Mouse (Mus musculus) forebrain, postnatal 0 days (tissue): Measurements from ENCODE around the gene Uck2. TPM values are rescaled to one million over a fixed set of nuclear protein-coding genes. Genes with fewer than 3 reads are reported as not detected.
A peak's percentile ranks its signal among the peaks of the same experiment; 100 is the strongest.

Experiments
- ATAC-seq: fragments of 200-750 bp; cut with Nextera tagmentation; 2 replicates; pipeline ENCODE4 v1.8.0; 2017; ENCODE audit warnings: mild to moderate bottlenecking, moderate library complexity
- DNase-seq: peaks from one replicate; pipeline ENCODE4 v3.0.0-alpha.2; 2015
- H3K27ac ChIP-seq: fragments of 300-500 bp; sonication (generic); 2 replicates; pipeline ENCODE4 v1.5.1; 2014; ENCODE audit warnings: low read depth, mild to moderate bottlenecking, antibody characterized with exemption, low read length, moderate library complexity, mixed read lengths
- H3K27me3 ChIP-seq: fragments of 300-500 bp; sonication (generic); 2 replicates; pipeline ENCODE4 v1.6.1; 2014; ENCODE audit warnings: mild to moderate bottlenecking, low read length, mixed read lengths; ENCODE audit not compliant: insufficient read depth
- H3K36me3 ChIP-seq: fragments of 300-500 bp; sonication (generic); 2 replicates; pipeline ENCODE4 v1.6.1; 2014; ENCODE audit warnings: mild to moderate bottlenecking, moderate library complexity; ENCODE audit not compliant: insufficient read depth
- H3K4me1 ChIP-seq: fragments of 300-500 bp; sonication (generic); 2 replicates; pipeline ENCODE4 v1.6.1; 2014; ENCODE audit warnings: antibody characterized with exemption; ENCODE audit not compliant: insufficient read depth
- H3K4me2 ChIP-seq: fragments of 300-500 bp; sonication (generic); 2 replicates; pipeline ENCODE4 v1.6.1; 2014; ENCODE audit warnings: low read depth, mild to moderate bottlenecking, moderate library complexity
- H3K4me3 ChIP-seq: fragments of 300-500 bp; sonication (generic); 2 replicates; pipeline ENCODE4 v1.5.1; 2014; ENCODE audit warnings: low read depth, low read length, mixed read lengths
- H3K9ac ChIP-seq: fragments of 300-500 bp; sonication (generic); 2 replicates; pipeline ENCODE4 v1.6.1; 2014; ENCODE audit warnings: mild to moderate bottlenecking
- H3K9me3 ChIP-seq: fragments of 300-500 bp; sonication (generic); 2 replicates; pipeline ENCODE4 v1.6.1; 2016; ENCODE audit warnings: low read length
- CTCF ChIP-seq: sonication (generic); IDR thresholded peaks from 2 replicates; pipeline ENCODE4 v1.5.1; 2016; ENCODE audit warnings: antibody characterized with exemption, control low read depth, low read depth
- WGBS: fragments of 180-500 bp; shearing (Covaris S2); extraction: QIAGEN DNeasy Blood & Tissue Kit; methylation state at CpG from one replicate; pipeline ENCODE4 v1.1.7; 2014; 5-methylcytosine and 5-hydroxymethylcytosine counted together
- polyA plus RNA-seq: library from polyadenylated mRNA; unstranded; fragments of >200 nt; fragmentation: Nextera tagmentation; extraction: Ambion mirVana; gene quantifications from 2 replicates; pipeline ENCODE4 v1.2.1, GENCODE M21; 2015
- total RNA-seq: library from RNA; depleted of rRNA; stranded (reverse); fragments of >200 nt; gene quantifications from 2 replicates; pipeline ENCODE4 v1.2.3, GENCODE M21; 2014

Uck2 gene
- total and polyA plus RNA-seq, 2 experiments from 2014 or later = 48.2 to 80.7 TPM

- 77% methylated on average over 9 of the region's 9 CpGs for WGBS
- Histone ChIP-seq H3K4me2 (no peak overlapping the region), H3K4me3 (no peak overlapping the region), H3K9ac (no peak overlapping the region), H3K4me1 (peaks cover 5% of the 10 kb centered on the region; the same call in 1 of the 2 replicates), H3K27ac (no peak overlapping the region), H3K27me3 (no peaks in the 10 kb centered on the region), H3K9me3 (no peaks in the 10 kb centered on the region), H3K36me3 (no peaks in the 10 kb centered on the region)
- DNase-seq = no peak
- no peak for ATAC-seq
- TF ChIP-seq CTCF = no peak
Measured at GRCm38 (mm10) chr1:167246275-167246674, 38.8 kb downstream of the Uck2 start.

- 60% methylated on average over 9 of the region's 9 CpGs for WGBS
- Histone ChIP-seq H3K9ac (no peak overlapping the region), H3K4me3 (no peak overlapping the region), H3K4me1 (peaks cover 8% of the 10 kb centered on the region), H3K27ac (no peak overlapping the region), H3K36me3 (no peaks in the 10 kb centered on the region), H3K4me2 (no peak overlapping the region), H3K27me3 (no peaks in the 10 kb centered on the region), H3K9me3 (no peaks in the 10 kb centered on the region)
- ATAC-seq (no peak), DNase-seq (no peak)
- no peak for TF ChIP-seq CTCF
Measured at GRCm38 (mm10) chr1:167245180-167245641, 39.9 kb downstream of the Uck2 start.

- ATAC-seq = 0 out of 2 replicates have a peak, but pooled peaks have one; percentile 7
- TF ChIP-seq CTCF = no peak
- no peak overlapping the region for H3K4me3 ChIP-seq
- H3K9ac ChIP-seq = no peak overlapping the region
- no peaks in the 10 kb centered on the region for H3K27me3 ChIP-seq
- no peaks in the 10 kb centered on the region for H3K36me3 ChIP-seq
- H3K4me1 ChIP-seq = peaks cover 13% of the 10 kb centered on the region
- no peaks in the 10 kb centered on the region for H3K9me3 ChIP-seq
- no peak overlapping the region for H3K4me2 ChIP-seq
- H3K27ac ChIP-seq = no peak overlapping the region
- DNase-seq = no peak
- 25% methylated on average over 7 of the region's 7 CpGs for WGBS
Measured at GRCm38 (mm10) chr1:167242191-167242681, 42.9 kb downstream of the Uck2 start.

- Histone ChIP-seq H3K27ac (no peak overlapping the region), H3K4me2 (no peak overlapping the region), H3K4me3 (no peak overlapping the region), H3K9me3 (no peaks in the 10 kb centered on the region), H3K4me1 (peaks cover 10% of the 10 kb centered on the region; the same call in 1 of the 2 replicates), H3K27me3 (no peaks in the 10 kb centered on the region), H3K36me3 (no peaks in the 10 kb centered on the region), H3K9ac (no peak overlapping the region)
- TF ChIP-seq CTCF = no peak
- DNase-seq (no peak), ATAC-seq (no peak)
- 56% methylated on average over 3 of the region's 3 CpGs for WGBS
Measured at GRCm38 (mm10) chr1:167241487-167241886, 43.6 kb downstream of the Uck2 start.

GRCm38 (mm10) chr1:167240361-167240760 is 44.8 kb downstream of the Uck2 start:
- no peak for ATAC-seq
- WGBS = 39% methylated on average over 5 of the region's 5 CpGs
- Histone ChIP-seq H3K36me3 (peaks cover 10% of the 10 kb centered on the region), H3K4me2 (no peak overlapping the region), H3K4me3 (no peak overlapping the region), H3K9me3 (no peaks in the 10 kb centered on the region), H3K4me1 (peaks cover 10% of the 10 kb centered on the region; the same call in 1 of the 2 replicates), H3K27ac (peak overlapping the region; percentile 40; the same call in 1 of the 2 replicates), H3K27me3 (no peaks in the 10 kb centered on the region), H3K9ac (no peak overlapping the region)
- TF ChIP-seq CTCF = no peak
- DNase-seq = no peak

- Histone ChIP-seq H3K4me2 (no peak overlapping the region), H3K9me3 (no peaks in the 10 kb centered on the region), H3K4me3 (no peak overlapping the region), H3K4me1 (peaks cover 10% of the 10 kb centered on the region; the same call in 1 of the 2 replicates), H3K27me3 (no peaks in the 10 kb centered on the region), H3K27ac (peak overlapping the region; percentile 40; the same call in 1 of the 2 replicates), H3K9ac (no peak overlapping the region), H3K36me3 (peaks cover 15% of the 10 kb centered on the region)
- peak; percentile 67 for DNase-seq
- 37% methylated on average over 12 of the region's 12 CpGs for WGBS
- peak; percentile 85 for ATAC-seq
- TF ChIP-seq CTCF = no peak
Measured at GRCm38 (mm10) chr1:167239916-167240315, 45.2 kb downstream of the Uck2 start.

GRCm38 (mm10) chr1:167237798-167238197 is 47.3 kb downstream of the Uck2 start:
- no peak for ATAC-seq
- Histone ChIP-seq H3K4me1 (peaks cover 10% of the 10 kb centered on the region; the same call in 1 of the 2 replicates), H3K27me3 (no peaks in the 10 kb centered on the region), H3K27ac (no peak overlapping the region), H3K4me2 (no peak overlapping the region), H3K9me3 (no peaks in the 10 kb centered on the region), H3K9ac (no peak overlapping the region), H3K4me3 (no peak overlapping the region), H3K36me3 (peaks cover 33% of the 10 kb centered on the region)
- no peak for TF ChIP-seq CTCF
- DNase-seq = no peak
- 78% methylated on average over 11 of the region's 11 CpGs for WGBS
